Mouse (Mus musculus): Measurements from ENCODE around the gene Igfbp3. TPM values are rescaled to one million over a fixed set of nuclear protein-coding genes. Genes with fewer than 3 reads are reported as not detected.
"Not testable (repeated sequence)": the region's sequence is repeated elsewhere in the genome, so short reads cannot be mapped to it uniquely, and the experiment has no call there.

Igfbp3 gene
- polyA plus RNA-seq, 1 experiment from 2014 or later = 13.8 TPM

GRCm38 (mm10) chr11:7230000-7230399 lies 16.3 kb upstream of the Igfbp3 start:
- Histone ChIP-seq H3K36me3 (no peaks in the 10 kb centered on the region), H3K4me1 (replicated peaks) (no peaks in the 10 kb centered on the region), H3K9ac (no peak overlapping the region), H3K27me3 (no peaks in the 10 kb centered on the region), H3K27ac (no peak overlapping the region), H3K4me3 (no peak overlapping the region), H3K4me2 (no peak overlapping the region), H3K9me3 (no peaks in the 10 kb centered on the region)
- no peak for ATAC-seq (ENCODE audit: low FRiP score)
- 87% methylated on average over 4 of the region's 4 CpGs for WGBS

- Histone ChIP-seq H3K4me3 (no peak overlapping the region), H3K4me2 (no peak overlapping the region), H3K27ac (no peak overlapping the region), H3K9me3 (no peaks in the 10 kb centered on the region), H3K27me3 (no peaks in the 10 kb centered on the region), H3K36me3 (no peaks in the 10 kb centered on the region), H3K4me1 (replicated peaks) (no peaks in the 10 kb centered on the region), H3K9ac (no peak overlapping the region)
- 87% methylated on average over 4 of the region's 4 CpGs for WGBS
- ATAC-seq (ENCODE audit: low FRiP score) = no peak
Observed at GRCm38 (mm10) chr11:7228107-7228506, 14.4 kb upstream of the Igfbp3 start.

GRCm38 (mm10) chr11:7226810-7227550 lies 13.3 kb upstream of the Igfbp3 start:
- no peaks in the 10 kb centered on the region for H3K4me1 ChIP-seq (replicated peaks)
- H3K9me3 ChIP-seq = no peaks in the 10 kb centered on the region
- no peak overlapping the region for H3K4me3 ChIP-seq
- H3K36me3 ChIP-seq = no peaks in the 10 kb centered on the region
- no peak overlapping the region for H3K27ac ChIP-seq
- H3K27me3 ChIP-seq = no peaks in the 10 kb centered on the region
- no peak overlapping the region for H3K9ac ChIP-seq
- WGBS = 90% methylated on average over 7 of the region's 7 CpGs
- ATAC-seq (ENCODE audit: low FRiP score) = no peak
- H3K4me2 ChIP-seq = no peak overlapping the region

DNA sequence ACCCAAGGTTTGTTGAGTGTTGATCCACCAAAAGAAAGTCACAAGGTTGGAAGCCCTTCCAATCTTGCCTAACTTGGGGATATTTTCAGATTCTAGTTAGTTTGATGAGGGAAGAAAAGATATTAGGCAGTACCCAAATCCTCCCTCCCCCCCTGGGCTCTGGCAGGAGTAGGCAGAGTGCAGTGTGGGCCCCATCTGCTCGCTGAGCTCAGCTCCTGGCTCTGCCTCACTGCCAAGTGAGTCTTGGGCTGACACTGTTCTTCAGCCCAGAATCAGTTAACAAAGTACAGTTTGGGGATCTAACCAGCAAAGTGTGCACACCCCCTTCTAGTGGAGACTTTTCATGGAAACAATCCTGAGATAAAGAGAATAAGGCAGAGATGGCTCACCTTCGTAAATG lies 12.5 kb upstream of the Igfbp3 start:
- Histone ChIP-seq H3K4me1 (replicated peaks) (no peaks in the 10 kb centered on the region), H3K4me2 (no peak overlapping the region), H3K27ac (no peak overlapping the region), H3K36me3 (no peaks in the 10 kb centered on the region), H3K9ac (no peak overlapping the region), H3K9me3 (no peaks in the 10 kb centered on the region), H3K27me3 (no peaks in the 10 kb centered on the region), H3K4me3 (no peak overlapping the region)
- no peak for ATAC-seq (ENCODE audit: low FRiP score)
- 78% methylated on average over 2 of the region's 2 CpGs for WGBS

DNA sequence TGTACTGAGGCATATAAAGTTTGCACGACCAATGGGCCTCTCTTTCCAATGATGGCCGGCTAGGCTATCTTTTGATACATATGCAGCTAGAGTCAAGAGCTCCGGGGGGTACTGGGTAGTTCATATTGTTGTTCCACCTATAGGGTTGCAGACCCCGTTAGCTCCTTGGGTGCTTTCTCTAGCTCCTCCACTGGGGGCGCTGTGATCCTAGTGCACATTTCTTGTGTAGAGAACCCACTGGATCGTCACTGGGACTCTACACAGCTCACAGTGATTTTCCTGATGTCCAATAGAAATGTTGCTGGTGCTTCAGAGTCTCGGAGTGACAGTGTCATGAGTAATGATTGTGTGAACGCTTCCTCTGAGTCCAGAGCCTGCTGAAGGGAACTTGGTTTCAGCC lies 8.1 kb upstream of the Igfbp3 start:
- H3K27me3 ChIP-seq; H3K9me3 ChIP-seq; H3K9ac ChIP-seq; H3K27ac ChIP-seq; H3K36me3 ChIP-seq; H3K4me1 ChIP-seq (replicated peaks); H3K4me3 ChIP-seq; H3K4me2 ChIP-seq; ATAC-seq (ENCODE audit: low FRiP score): not testable (repeated sequence)
- 78% methylated on average over 8 of the region's 8 CpGs for WGBS

DNA sequence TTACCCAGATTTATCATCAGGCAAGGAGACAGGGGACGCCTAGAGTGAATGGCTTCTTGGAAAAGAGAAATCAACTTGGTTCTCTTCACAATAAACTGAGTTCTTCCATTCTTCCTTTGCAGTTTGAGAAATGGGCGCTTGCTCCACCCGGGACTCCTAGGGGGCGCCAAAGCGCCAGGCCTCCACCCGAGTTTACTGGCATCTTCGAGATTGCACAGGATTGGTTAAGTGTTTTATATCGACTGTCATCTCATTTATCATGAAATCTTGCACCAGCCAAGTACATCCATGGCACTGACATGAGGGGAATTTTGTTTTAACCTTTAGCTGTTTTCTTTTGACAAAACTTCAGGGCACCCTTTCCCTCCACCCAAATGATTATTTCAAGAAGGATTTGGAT lies 2.0 kb upstream of the Igfbp3 start:
- Histone ChIP-seq H3K9me3 (no peaks in the 10 kb centered on the region), H3K9ac (no peak overlapping the region), H3K36me3 (no peaks in the 10 kb centered on the region), H3K4me3 (no peak overlapping the region), H3K27me3 (peaks cover 33% of the 10 kb centered on the region), H3K4me2 (no peak overlapping the region), H3K4me1 (replicated peaks) (peaks cover 30% of the 10 kb centered on the region), H3K27ac (no peak overlapping the region)
- WGBS = 9% methylated on average over 8 of the region's 8 CpGs
- ATAC-seq (ENCODE audit: low FRiP score) = no peak

GRCm38 (mm10) chr11:7214761-7215160 lies 1.0 kb upstream of the Igfbp3 start:
- H3K4me2 ChIP-seq = peak overlapping the region; percentile 86
- no peak overlapping the region for H3K27ac ChIP-seq
- no peaks in the 10 kb centered on the region for H3K36me3 ChIP-seq
- H3K9me3 ChIP-seq = no peaks in the 10 kb centered on the region
- H3K4me1 ChIP-seq (replicated peaks) = peaks cover 33% of the 10 kb centered on the region
- peak overlapping the region; percentile 68 for H3K4me3 ChIP-seq
- peaks cover 35% of the 10 kb centered on the region for H3K27me3 ChIP-seq
- no peak for ATAC-seq (ENCODE audit: low FRiP score)
- no peak overlapping the region for H3K9ac ChIP-seq
- WGBS = 8% methylated on average over 14 of the region's 14 CpGs

DNA sequence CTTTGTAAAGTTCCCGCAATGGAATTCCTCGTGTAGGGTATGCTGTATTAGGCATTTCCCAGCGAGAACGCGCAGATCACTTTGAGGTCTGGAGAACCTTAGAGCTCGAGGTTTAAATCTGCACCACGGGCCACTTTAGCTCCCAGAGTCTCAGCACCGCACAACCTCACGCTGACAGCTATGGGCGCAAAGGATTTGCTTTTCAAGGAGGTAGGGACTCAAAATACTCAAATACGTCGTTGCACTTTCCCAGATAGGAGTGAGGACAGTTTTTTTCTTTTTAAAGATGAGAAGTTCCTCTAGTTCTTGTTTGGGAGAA lies 578 bp upstream of the Igfbp3 start:
- Histone ChIP-seq H3K27me3 (peaks cover 35% of the 10 kb centered on the region), H3K36me3 (no peaks in the 10 kb centered on the region), H3K4me3 (peak overlapping the region; percentile 68), H3K9ac (peak overlapping the region; percentile 82), H3K27ac (peak overlapping the region; percentile 89), H3K4me1 (replicated peaks) (peaks cover 33% of the 10 kb centered on the region), H3K4me2 (peak overlapping the region; percentile 86), H3K9me3 (no peaks in the 10 kb centered on the region)
- under 1% methylated on average over 12 of the region's 12 CpGs for WGBS
- ATAC-seq (ENCODE audit: low FRiP score) = no peak

GRCm38 (mm10) chr11:7213161-7213500 lies 592 bp downstream of the Igfbp3 start:
- Histone ChIP-seq H3K36me3 (no peaks in the 10 kb centered on the region), H3K4me3 (peak overlapping the region; percentile 68), H3K27me3 (peaks cover 35% of the 10 kb centered on the region), H3K27ac (peak overlapping the region; percentile 89), H3K9me3 (no peaks in the 10 kb centered on the region), H3K4me1 (replicated peaks) (peaks cover 33% of the 10 kb centered on the region), H3K9ac (peak overlapping the region; percentile 82), H3K4me2 (peak overlapping the region; percentile 86)
- 2% methylated on average over 19 of the region's 19 CpGs for WGBS
- ATAC-seq (ENCODE audit: low FRiP score) = no peak

- Histone ChIP-seq H3K4me2 (peak overlapping the region; percentile 86), H3K27ac (no peak overlapping the region), H3K4me3 (peak overlapping the region; percentile 68), H3K36me3 (no peaks in the 10 kb centered on the region), H3K27me3 (peaks cover 35% of the 10 kb centered on the region), H3K9me3 (no peaks in the 10 kb centered on the region), H3K4me1 (replicated peaks) (peaks cover 33% of the 10 kb centered on the region), H3K9ac (peak overlapping the region; percentile 82; the same call in 1 of the 2 replicates)
- 20% methylated on average over 17 of the region's 17 CpGs for WGBS
- no peak for ATAC-seq (ENCODE audit: low FRiP score)
Observed at GRCm38 (mm10) chr11:7212126-7212798, 1.5 kb downstream of the Igfbp3 start.

GRCm38 (mm10) chr11:7211211-7211610 lies 2.5 kb downstream of the Igfbp3 start:
- Histone ChIP-seq H3K4me1 (replicated peaks) (peaks cover 33% of the 10 kb centered on the region), H3K9ac (no peak overlapping the region), H3K27me3 (peaks cover 34% of the 10 kb centered on the region), H3K27ac (no peak overlapping the region), H3K4me2 (no peak overlapping the region; the same call in 1 of the 2 replicates), H3K9me3 (no peaks in the 10 kb centered on the region), H3K4me3 (no peak overlapping the region), H3K36me3 (no peaks in the 10 kb centered on the region)
- WGBS = 19% methylated on average over 9 of the region's 9 CpGs
- ATAC-seq (ENCODE audit: low FRiP score) = no peak

DNA sequence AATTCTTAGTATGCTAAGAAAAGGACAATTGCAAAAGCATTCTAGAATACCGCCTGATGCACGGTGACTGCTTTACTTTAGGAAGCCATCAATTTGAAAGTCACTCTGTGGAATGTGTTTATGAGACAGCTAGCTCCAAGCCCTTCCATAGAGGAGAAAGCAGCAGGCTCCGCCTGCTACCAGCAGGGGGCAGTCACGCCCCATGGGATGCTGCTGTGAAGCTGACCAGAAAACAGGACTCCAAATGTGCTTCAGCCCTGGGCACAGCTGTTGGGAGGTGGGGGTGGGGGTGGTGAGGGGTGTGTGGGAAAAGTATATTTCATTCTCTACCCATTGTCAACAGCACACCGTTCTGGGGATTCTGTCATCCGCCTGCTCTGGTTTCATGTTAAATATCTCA lies 3.4 kb downstream of the Igfbp3 start:
- Histone ChIP-seq H3K27ac (no peak overlapping the region), H3K4me3 (no peak overlapping the region), H3K9ac (no peak overlapping the region), H3K9me3 (no peaks in the 10 kb centered on the region), H3K4me2 (no peak overlapping the region), H3K27me3 (peaks cover 32% of the 10 kb centered on the region), H3K4me1 (replicated peaks) (peaks cover 33% of the 10 kb centered on the region), H3K36me3 (no peaks in the 10 kb centered on the region)
- WGBS = 13% methylated on average over 6 of the region's 6 CpGs
- no peak for ATAC-seq (ENCODE audit: low FRiP score)

DNA sequence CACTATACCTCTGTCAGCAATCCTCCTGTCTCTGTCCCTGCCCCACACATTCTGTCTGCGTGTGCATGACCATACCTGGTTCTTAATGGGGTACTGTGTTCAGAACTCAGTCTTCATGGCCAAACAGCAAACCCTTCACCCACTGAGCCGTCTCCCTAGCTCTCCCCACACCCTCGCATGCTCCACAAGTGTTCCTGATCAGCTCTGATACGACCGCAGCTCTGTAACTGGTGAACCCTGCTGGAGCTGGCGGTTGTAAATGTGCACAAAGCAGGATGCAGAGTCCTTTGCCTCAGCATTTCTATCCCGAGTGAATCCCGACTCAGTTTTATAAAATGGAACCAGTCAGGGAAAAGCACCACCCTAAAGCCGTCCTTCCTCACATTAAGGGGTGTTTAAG lies 9.9 kb downstream of the Igfbp3 start:
- H3K36me3 ChIP-seq = no peaks in the 10 kb centered on the region
- WGBS = 91% methylated on average over 9 of the region's 9 CpGs
- H3K4me1 ChIP-seq (replicated peaks) = no peaks in the 10 kb centered on the region
- H3K27ac ChIP-seq = no peak overlapping the region
- no peaks in the 10 kb centered on the region for H3K27me3 ChIP-seq
- H3K9me3 ChIP-seq = no peaks in the 10 kb centered on the region
- H3K4me2 ChIP-seq = no peak overlapping the region
- H3K9ac ChIP-seq = no peak overlapping the region
- ATAC-seq (ENCODE audit: low FRiP score) = no peak
- no peak overlapping the region for H3K4me3 ChIP-seq
